Mouse (Mus musculus) cerebellum, adult 2 months (tissue): ENCODE results near the gene Pde2a. TPM values are rescaled to one million over a fixed set of nuclear protein-coding genes. Genes with fewer than 3 reads are reported as not detected.

Experiments used
- DNase-seq, 2 experiments: peaks; one replicate each; pipeline ENCODE4 v3.0.0; 2021
- H3K27ac ChIP-seq: fragments of 200-500 bp; 2 replicates; pipeline ENCODE4 v1.5.1; 2012; ENCODE audit warnings: low read length, control low read depth, inconsistent platforms; ENCODE audit not compliant: insufficient read depth
- H3K27me3 ChIP-seq: fragments of 200-500 bp; 2 replicates; pipeline ENCODE4 v1.6.1; 2012; ENCODE audit warnings: inconsistent platforms, mild to moderate bottlenecking, low read length, moderate library complexity; ENCODE audit not compliant: control insufficient read depth, insufficient read depth
- H3K4me1 ChIP-seq: fragments of 200-500 bp; 2 replicates; pipeline ENCODE4 v1.6.1; 2011; ENCODE audit warnings: low read length; ENCODE audit not compliant: control insufficient read depth, insufficient read depth
- H3K4me3 ChIP-seq: fragments of 200-500 bp; replicated peaks from 2 replicates; pipeline ENCODE3; 2011; ENCODE audit warnings: mild to moderate bottlenecking, low read depth, low read length, control low read depth; ENCODE audit not compliant: insufficient read depth
- CTCF ChIP-seq: fragments of 200-500 bp; IDR thresholded peaks from 2 replicates; pipeline ENCODE4 v1.5.1; 2011; ENCODE audit warnings: low read depth, mild to moderate bottlenecking, control low read depth, low read length, moderate library complexity, borderline replicate concordance; ENCODE audit not compliant: insufficient read depth
- POLR2A ChIP-seq: fragments of 200-500 bp; IDR thresholded peaks from 2 replicates; pipeline ENCODE4 v1.6.1; 2011; ENCODE audit warnings: low read length, control low read depth, borderline replicate concordance; ENCODE audit not compliant: insufficient read depth
- WGBS: fragments of 180-500 bp; shearing (Covaris S2); methylation state at CpG from one replicate; pipeline ENCODE4 v1.1.7; 2018; 5-methylcytosine and 5-hydroxymethylcytosine counted together
- polyA plus RNA-seq: library from polyadenylated mRNA; depleted of rRNA; stranded (reverse); fragments of >200 nt; gene quantifications from 2 replicates; pipeline ENCODE4 v1.2.3, GENCODE M21; 2012

Gene Pde2a
- polyA plus RNA-seq, 1 experiment, result 26.6 TPM

- WGBS, result 48% methylated on average over 6 of the region's 6 CpGs
- TF ChIP-seq CTCF (no peak), POLR2A (no peak)
- Histone ChIP-seq H3K27me3 (no peaks in the 10 kb centered on the region), H3K27ac (no peak overlapping the region), H3K4me1 (no peaks in the 10 kb centered on the region; the same call in 1 of the 2 replicates), H3K4me3 (no peak overlapping the region)
- no peak for DNase-seq
Observed at GRCm38 (mm10) chr7:101381512-101381911, 40.0 kb upstream of the Pde2a start.

- TF ChIP-seq POLR2A (no peak), CTCF (no peak)
- Histone ChIP-seq H3K27ac (no peak overlapping the region), H3K4me3 (no peak overlapping the region), H3K27me3 (no peaks in the 10 kb centered on the region), H3K4me1 (no peaks in the 10 kb centered on the region; the same call in 1 of the 2 replicates)
- WGBS, result 43% methylated on average over 8 of the region's 8 CpGs
- no peak for DNase-seq
Observed at GRCm38 (mm10) chr7:101382378-101382777, 39.1 kb upstream of the Pde2a start.

- no peaks in the 10 kb centered on the region for H3K27me3 ChIP-seq
- no peak for TF ChIP-seq POLR2A
- no peak for TF ChIP-seq CTCF
- H3K27ac ChIP-seq, result no peak overlapping the region
- no peak overlapping the region for H3K4me3 ChIP-seq
- no peak for DNase-seq
- 54% methylated on average over 3 of the region's 3 CpGs for WGBS
- H3K4me1 ChIP-seq, result no peaks in the 10 kb centered on the region; the same call in 1 of the 2 replicates
Observed at GRCm38 (mm10) chr7:101383756-101384155, 37.7 kb upstream of the Pde2a start.

GRCm38 (mm10) chr7:101384931-101385330, 36.6 kb upstream of the Pde2a start:
- 70% methylated on average over 10 of the region's 10 CpGs for WGBS

GRCm38 (mm10) chr7:101385331-101385733, 36.2 kb upstream of the Pde2a start:
- no peaks in the 10 kb centered on the region for H3K27me3 ChIP-seq
- WGBS, result 61% methylated on average over 6 of the region's 6 CpGs
- DNase-seq, result no peak
- H3K27ac ChIP-seq, result no peak overlapping the region
- no peak for TF ChIP-seq CTCF
- no peak for TF ChIP-seq POLR2A
- no peak overlapping the region for H3K4me3 ChIP-seq
- H3K4me1 ChIP-seq, result no peaks in the 10 kb centered on the region; the same call in 1 of the 2 replicates

More at GRCm38 (mm10) chr7:101384931-101385330, 36.6 kb upstream of the Pde2a start:
- no peak overlapping the region for H3K4me3 ChIP-seq
- TF ChIP-seq POLR2A (no peak), CTCF (no peak)
- DNase-seq, result no peak
- no peak overlapping the region for H3K27ac ChIP-seq
- no peaks in the 10 kb centered on the region; the same call in 1 of the 2 replicates for H3K4me1 ChIP-seq
- no peaks in the 10 kb centered on the region for H3K27me3 ChIP-seq

- WGBS, result 62% methylated on average over 10 of the region's 10 CpGs
- Histone ChIP-seq H3K27me3 (no peaks in the 10 kb centered on the region), H3K27ac (no peak overlapping the region), H3K4me3 (no peak overlapping the region), H3K4me1 (no peaks in the 10 kb centered on the region; the same call in 1 of the 2 replicates)
- DNase-seq, result no peak
- TF ChIP-seq POLR2A (no peak), CTCF (no peak)
Observed at GRCm38 (mm10) chr7:101385866-101386452, 35.5 kb upstream of the Pde2a start.

- H3K27me3 ChIP-seq, result no peaks in the 10 kb centered on the region
- no peak for TF ChIP-seq CTCF
- TF ChIP-seq POLR2A, result no peak
- 90% methylated on average over 6 of the region's 6 CpGs for WGBS
Observed at GRCm38 (mm10) chr7:101389256-101389655, 32.2 kb upstream of the Pde2a start.

GRCm38 (mm10) chr7:101391909-101392479, 29.5 kb upstream of the Pde2a start:
- TF ChIP-seq POLR2A (no peak), CTCF (no peak)
- Histone ChIP-seq H3K27me3 (no peaks in the 10 kb centered on the region), H3K4me1 (no peaks in the 10 kb centered on the region), H3K4me3 (no peak overlapping the region), H3K27ac (no peak overlapping the region)
- 83% methylated on average over 4 of the region's 4 CpGs for WGBS
- no peak for DNase-seq

More at GRCm38 (mm10) chr7:101389256-101389655, 32.2 kb upstream of the Pde2a start:
- H3K27ac ChIP-seq, result no peak overlapping the region
- no peak for DNase-seq
- no peaks in the 10 kb centered on the region for H3K4me1 ChIP-seq
- no peak overlapping the region for H3K4me3 ChIP-seq
